Mouse (Mus musculus) cerebellum, adult 2 months (tissue): Measurements from ENCODE around the gene Smarcd2.

Source experiments
- CTCF ChIP-seq: fragments of 200-500 bp; IDR thresholded peaks from 2 replicates; pipeline ENCODE4 v1.5.1; 2011; ENCODE audit warnings: low read depth, mild to moderate bottlenecking, control low read depth, low read length, moderate library complexity, borderline replicate concordance; ENCODE audit not compliant: insufficient read depth
- POLR2A ChIP-seq: fragments of 200-500 bp; IDR thresholded peaks from 2 replicates; pipeline ENCODE4 v1.6.1; 2011; ENCODE audit warnings: low read length, control low read depth, borderline replicate concordance; ENCODE audit not compliant: insufficient read depth

- TF ChIP-seq CTCF (no peak), POLR2A (no peak)
These were observed 6.3 kb downstream of the Smarcd2 start for GRCm38 (mm10) chr11:106266431-106266830.
